Mouse (Mus musculus) forebrain, embryonic 11.5 days (tissue): ENCODE data around the gene Gstt4. TPM values are rescaled to one million over a fixed set of nuclear protein-coding genes. Genes with fewer than 3 reads are reported as not detected.
"Not testable (repeated sequence)": the region's sequence is repeated elsewhere in the genome, so short reads cannot be mapped to it uniquely, and the experiment has no call there.

Experiments used
- ATAC-seq: fragments of 200-750 bp; cut with Nextera tagmentation; replicated peaks from 2 replicates; pipeline ENCODE4 v1.8.0; 2017; ENCODE audit warnings: moderate TSS enrichment; ENCODE audit not compliant: low FRiP score
- DNase-seq: peaks from one replicate; pipeline ENCODE4 v3.0.0-alpha.2; 2017; ENCODE audit warnings: low spot score
- H3K27ac ChIP-seq: fragments of 300-500 bp; sonication (generic); 2 replicates; pipeline ENCODE4 v1.5.1; 2014; ENCODE audit warnings: low read depth, low read length
- H3K27me3 ChIP-seq: fragments of 300-500 bp; sonication (generic); 2 replicates; pipeline ENCODE4 v1.6.1; 2014; ENCODE audit warnings: mild to moderate bottlenecking, low read length, mixed read lengths; ENCODE audit not compliant: control insufficient read depth, insufficient read depth
- H3K36me3 ChIP-seq: fragments of 300-500 bp; sonication (generic); 2 replicates; pipeline ENCODE4 v1.6.1; 2014; ENCODE audit warnings: mild to moderate bottlenecking, low read length, moderate library complexity, mixed read lengths; ENCODE audit not compliant: control insufficient read depth, insufficient read depth
- H3K4me1 ChIP-seq: fragments of 300-500 bp; sonication (generic); replicated peaks from 2 replicates; pipeline ENCODE4 v1.6.1; 2014; ENCODE audit warnings: low read length, mixed read lengths; ENCODE audit not compliant: control insufficient read depth, insufficient read depth
- H3K4me2 ChIP-seq: fragments of 300-500 bp; sonication (generic); 2 replicates; pipeline ENCODE4 v1.6.1; 2014; ENCODE audit warnings: low read depth, mild to moderate bottlenecking, low read length, moderate library complexity, mixed read lengths; ENCODE audit not compliant: severe bottlenecking
- H3K4me3 ChIP-seq: fragments of 300-500 bp; sonication (generic); 2 replicates; pipeline ENCODE4 v1.5.1; 2014; ENCODE audit warnings: low read depth, low read length
- H3K9ac ChIP-seq: fragments of 300-500 bp; sonication (generic); 2 replicates; pipeline ENCODE4 v1.6.1; 2014; ENCODE audit warnings: low read length
- H3K9me3 ChIP-seq: fragments of 300-500 bp; sonication (generic); 2 replicates; pipeline ENCODE4 v1.6.1; 2016; ENCODE audit warnings: low read length, mixed read lengths; ENCODE audit not compliant: control insufficient read depth
- WGBS: fragments of 180-500 bp; shearing (Covaris S2); extraction: QIAGEN DNeasy Blood & Tissue Kit; methylation state at CpG from one replicate; pipeline ENCODE4 v1.1.7; 2014; 5-methylcytosine and 5-hydroxymethylcytosine counted together
- polyA plus RNA-seq: library from polyadenylated mRNA; unstranded; fragments of >200 nt; fragmentation: Nextera tagmentation; extraction: Ambion mirVana; gene quantifications from 2 replicates; pipeline ENCODE4 v1.2.1, GENCODE M21; 2014

Gene Gstt4
- polyA plus RNA-seq, 1 experiment from 2014 or later, result not detected

DNA sequence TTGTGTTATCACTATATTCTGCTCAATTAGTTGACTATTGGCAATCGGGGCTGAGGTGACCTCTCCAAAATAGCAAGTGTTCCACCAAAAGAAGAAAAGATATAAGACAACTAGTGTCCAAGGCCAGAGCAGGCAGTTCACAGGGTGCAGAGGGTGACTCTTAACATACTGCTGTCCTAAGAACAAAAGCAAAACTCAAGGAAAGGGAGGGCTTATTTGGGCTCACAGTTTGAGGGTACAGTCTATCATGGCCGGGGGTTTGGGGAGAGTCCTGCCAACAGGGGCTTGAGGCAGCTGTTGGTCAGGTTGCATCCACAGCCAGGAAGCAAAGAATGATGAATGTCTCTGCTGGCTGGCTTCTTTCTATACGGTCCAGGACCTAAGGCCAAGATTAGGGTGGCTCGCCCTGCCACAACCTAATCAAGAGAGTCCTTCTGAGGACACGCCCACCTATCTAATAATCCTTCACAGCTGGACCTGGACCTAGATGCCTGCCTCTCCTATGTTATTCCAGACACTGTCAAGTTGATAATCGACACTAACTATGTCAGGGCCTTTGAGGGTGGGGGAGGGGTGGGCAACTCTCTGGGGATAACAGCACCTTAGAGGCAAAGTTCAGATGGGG is 23.1 kb upstream of the Gstt4 start:
- Histone ChIP-seq H3K4me3 (no peak overlapping the region), H3K27ac (no peak overlapping the region), H3K36me3 (no peaks in the 10 kb centered on the region), H3K4me2 (no peak overlapping the region), H3K4me1 (no peaks in the 10 kb centered on the region; the same call in 1 of the 2 replicates), H3K9ac (no peak overlapping the region), H3K9me3 (no peaks in the 10 kb centered on the region), H3K27me3 (no peaks in the 10 kb centered on the region)
- DNase-seq (no peak), ATAC-seq (no peak)
- WGBS, result 76% methylated on average over 6 of the region's 6 CpGs

DNA sequence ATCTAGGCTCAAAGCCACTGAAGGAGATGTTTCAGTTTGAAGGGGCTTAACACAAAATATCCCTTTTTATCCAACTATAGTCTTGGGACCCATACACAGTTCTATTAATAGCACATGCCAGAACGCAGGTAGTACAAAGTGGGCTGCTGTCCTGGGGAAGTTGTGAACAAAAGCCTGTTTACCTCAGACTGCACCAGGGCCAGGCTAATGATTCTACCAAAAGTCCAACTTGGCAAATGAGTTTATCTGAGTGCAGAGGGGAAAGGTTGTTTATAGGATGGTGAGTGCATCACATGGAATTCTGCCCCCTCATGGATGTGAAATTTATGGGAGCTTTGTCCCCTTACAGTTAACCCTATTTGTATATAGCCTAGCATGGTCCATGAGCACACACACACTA is 22.5 kb upstream of the Gstt4 start:
- no peak overlapping the region for H3K27ac ChIP-seq

DNA sequence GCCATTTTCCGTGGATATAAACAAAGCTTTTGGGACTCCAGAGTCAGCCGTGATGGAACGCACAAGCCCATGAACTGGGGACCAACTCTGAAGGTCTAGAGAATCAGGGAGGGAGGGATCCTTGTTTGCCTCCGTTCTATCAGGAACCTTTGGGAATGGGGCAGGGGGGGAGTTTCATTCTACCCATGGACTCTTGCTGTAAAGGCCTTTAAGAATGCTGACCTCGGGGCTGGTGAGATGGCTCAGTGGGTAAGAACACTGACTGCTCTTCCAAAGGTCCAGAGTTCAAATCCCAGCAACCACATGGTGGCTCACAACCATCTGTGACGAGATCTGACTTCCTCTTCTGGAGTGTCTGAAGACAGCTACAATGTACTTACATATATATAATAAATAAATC is 21.6 kb upstream of the Gstt4 start:
- not testable (repeated sequence) for H3K9ac ChIP-seq, H3K36me3 ChIP-seq, H3K27ac ChIP-seq, H3K4me2 ChIP-seq, DNase-seq, H3K4me3 ChIP-seq, ATAC-seq, H3K4me1 ChIP-seq, H3K27me3 ChIP-seq, H3K9me3 ChIP-seq
- WGBS, result 85% methylated on average over 6 of the region's 6 CpGs

More for the DNA sequence above, 22.5 kb upstream of the Gstt4 start:
- no peak overlapping the region for H3K4me3 ChIP-seq
- no peak overlapping the region for H3K9ac ChIP-seq
- no peak for ATAC-seq
- no peaks in the 10 kb centered on the region for H3K36me3 ChIP-seq
- no peaks in the 10 kb centered on the region; the same call in 1 of the 2 replicates for H3K4me1 ChIP-seq
- H3K27me3 ChIP-seq, result no peaks in the 10 kb centered on the region
- H3K9me3 ChIP-seq, result no peaks in the 10 kb centered on the region
- no peak overlapping the region for H3K4me2 ChIP-seq
- 61% methylated on average over 1 of the region's 1 CpGs for WGBS
- DNase-seq, result no peak

GRCm38 (mm10) chr10:75839092-75839491 is 16.7 kb upstream of the Gstt4 start:
- WGBS, result 91% methylated on average over 10 of the region's 10 CpGs
- H3K27ac ChIP-seq, result no peak overlapping the region
- no peak for ATAC-seq

DNA sequence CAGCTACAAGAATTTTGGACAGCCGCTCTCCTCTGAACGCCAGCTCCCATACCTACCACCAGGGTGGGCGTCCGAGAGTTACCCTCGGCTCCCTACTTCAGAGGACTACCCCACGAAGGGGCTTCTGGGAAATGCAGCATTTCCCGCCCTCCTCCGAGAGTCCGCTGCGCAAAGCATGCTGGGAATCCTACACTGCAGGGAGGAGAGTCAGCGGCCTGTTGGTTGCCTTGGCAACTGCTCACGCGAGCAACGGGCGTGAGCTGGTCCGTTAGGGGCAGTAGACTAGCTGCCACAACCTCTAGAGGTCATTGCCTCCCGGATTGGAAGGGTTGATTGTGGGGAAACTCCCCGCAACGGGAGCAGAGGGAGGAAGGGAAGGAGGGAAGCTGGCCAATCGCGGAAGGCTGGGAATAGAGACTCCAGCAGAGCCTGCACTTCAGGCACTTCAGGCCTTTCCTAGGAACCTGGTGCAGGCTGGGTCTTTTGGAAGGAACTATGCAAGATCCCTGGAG is 15.0 kb upstream of the Gstt4 start, which contains the start of gene Gstt2:
Gstt2 (minus strand) TSS at position 177 of the 512 bp plus-strand sequence.
- Histone ChIP-seq H3K9ac (peak within 1 kb of the TSS; percentile 52), H3K4me1 (peaks cover 4% of the 10 kb centered on the region), H3K9me3 (no peaks in the 10 kb centered on the region), H3K4me2 (peak within 1 kb of the TSS; percentile 55), H3K4me3 (peak within 1 kb of the TSS; percentile 27), H3K27ac (peak within 1 kb of the TSS; percentile 26; the same call in 1 of the 2 replicates), H3K36me3 (no peaks in the 10 kb centered on the region), H3K27me3 (peaks cover 14% of the 10 kb centered on the region; the same call in 1 of the 2 replicates)
- DNase-seq (peak; percentile 96), ATAC-seq (peak; percentile 91)
- WGBS, result under 1% methylated on average over 21 of the region's 21 CpGs

More at GRCm38 (mm10) chr10:75839092-75839491, 16.7 kb upstream of the Gstt4 start:
- H3K4me2 ChIP-seq, result no peak overlapping the region
- DNase-seq, result no peak
- no peaks in the 10 kb centered on the region for H3K36me3 ChIP-seq
- H3K4me1 ChIP-seq, result no peaks in the 10 kb centered on the region; the same call in 1 of the 2 replicates
- no peaks in the 10 kb centered on the region for H3K9me3 ChIP-seq
- peaks cover 10% of the 10 kb centered on the region; the same call in 1 of the 2 replicates for H3K27me3 ChIP-seq
- no peak overlapping the region for H3K4me3 ChIP-seq
- no peak overlapping the region for H3K9ac ChIP-seq

GRCm38 (mm10) chr10:75835761-75836531 is 13.6 kb upstream of the Gstt4 start:
- Histone ChIP-seq H3K4me2 (peak overlapping the region; percentile 57; the same call in 1 of the 2 replicates), H3K36me3 (no peaks in the 10 kb centered on the region), H3K4me3 (peak overlapping the region; percentile 9; the same call in 1 of the 2 replicates), H3K27me3 (peaks cover 14% of the 10 kb centered on the region; the same call in 1 of the 2 replicates), H3K27ac (no peak overlapping the region), H3K9me3 (no peaks in the 10 kb centered on the region), H3K9ac (no peak overlapping the region), H3K4me1 (peaks cover 4% of the 10 kb centered on the region)
- WGBS, result 24% methylated on average over 9 of the region's 10 CpGs
- no peak for DNase-seq
- ATAC-seq, result no peak

GRCm38 (mm10) chr10:75835307-75835706 is 13.0 kb upstream of the Gstt4 start:
- H3K9ac ChIP-seq, result no peak overlapping the region
- peak overlapping the region; percentile 9; the same call in 1 of the 2 replicates for H3K4me3 ChIP-seq
- peaks cover 14% of the 10 kb centered on the region; the same call in 1 of the 2 replicates for H3K27me3 ChIP-seq
- H3K4me2 ChIP-seq, result peak overlapping the region; percentile 57; the same call in 1 of the 2 replicates
- H3K9me3 ChIP-seq, result no peaks in the 10 kb centered on the region
- peaks cover 4% of the 10 kb centered on the region for H3K4me1 ChIP-seq
- no peak overlapping the region for H3K27ac ChIP-seq
- ATAC-seq (no peak), DNase-seq (peak; percentile 64)
- H3K36me3 ChIP-seq, result no peaks in the 10 kb centered on the region
- 1% methylated on average over 10 of the region's 10 CpGs for WGBS

- peak overlapping the region; percentile 48; the same call in 1 of the 2 replicates for H3K9ac ChIP-seq
- peak overlapping the region; percentile 57 for H3K4me2 ChIP-seq
- H3K36me3 ChIP-seq, result no peaks in the 10 kb centered on the region
- DNase-seq, result no peak
- no peaks in the 10 kb centered on the region for H3K9me3 ChIP-seq
- H3K27me3 ChIP-seq, result peaks cover 14% of the 10 kb centered on the region; the same call in 1 of the 2 replicates
- ATAC-seq, result no peak
- 4% methylated on average over 9 of the region's 9 CpGs for WGBS
- H3K4me1 ChIP-seq, result peaks cover 4% of the 10 kb centered on the region
- no peak overlapping the region for H3K27ac ChIP-seq
- peak overlapping the region; percentile 31 for H3K4me3 ChIP-seq
These were observed 12.4 kb upstream of the Gstt4 start for GRCm38 (mm10) chr10:75834721-75835120.
